Mouse (Mus musculus): ENCODE data around the gene Gm27021. TPM values are rescaled to one million over a fixed set of nuclear protein-coding genes. Genes with fewer than 3 reads are reported as not detected.

Gene Gm27021
- total and polyA plus RNA-seq, 3 experiments = 0.21 to 0.54 TPM; not detected in 1

DNA sequence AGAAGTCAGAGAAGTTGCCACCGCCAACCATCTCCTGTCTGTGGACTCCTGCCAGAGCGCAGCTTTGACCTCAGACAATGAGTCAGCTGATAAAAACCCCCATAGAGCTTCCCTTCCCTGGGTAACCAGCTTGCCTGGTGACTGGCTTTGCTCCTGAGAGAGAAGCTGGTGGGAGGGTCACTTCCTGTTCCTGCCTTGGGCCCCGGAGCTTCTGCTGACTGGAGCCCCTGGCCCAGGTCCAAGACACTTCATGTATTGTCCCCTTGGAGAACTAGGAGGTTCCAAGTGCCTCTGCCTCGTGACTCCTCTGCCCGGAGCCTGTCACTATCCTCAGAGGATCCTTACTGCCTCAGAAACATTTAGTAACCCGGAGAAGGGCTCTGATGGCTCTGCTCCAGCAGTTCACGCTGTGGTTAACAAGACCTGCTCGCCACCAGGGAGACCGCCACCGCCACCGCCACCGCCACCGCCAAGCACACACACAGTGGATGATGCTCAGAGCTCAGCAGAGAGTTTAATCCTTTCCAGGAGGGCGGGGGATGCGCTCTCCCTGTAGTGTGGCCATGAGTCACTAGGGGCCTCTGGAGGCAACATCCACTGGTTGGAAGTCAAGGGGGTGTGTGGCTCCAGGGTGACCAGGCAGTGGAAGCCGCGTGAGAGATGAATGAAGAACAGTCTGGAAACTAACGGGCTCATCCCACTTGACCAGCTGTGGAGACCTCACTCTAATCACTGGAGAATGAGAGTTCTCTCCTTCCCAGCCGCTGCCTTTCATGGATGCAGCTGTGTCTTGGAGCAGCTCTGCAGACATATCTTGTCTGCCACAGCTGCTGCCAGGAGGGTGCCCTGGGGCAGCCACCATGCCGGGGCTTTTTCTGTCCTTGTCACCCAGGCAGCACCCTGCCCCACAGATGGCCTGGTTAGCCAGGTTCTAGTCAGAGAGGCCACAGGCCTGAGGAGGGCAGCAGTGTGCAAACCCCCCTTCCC, 103.7 kb downstream of the Gm27021 start (continued):
- TF ChIP-seq KAT2A (conservative IDR thresholded peaks at IDR 0.05; ENCODE audit: low read depth, low read length) (no peak), CTCF (IDR thresholded peaks at IDR 0.05 in 2 of 3, conservative IDR thresholded peaks at IDR 0.05 in 1 of 3; ENCODE audit: control insufficient read depth in 1 of 3, insufficient read depth in 1 of 3, low read depth in 2 of 3, low read length in 3 of 3, poor library complexity in 1 of 3, severe bottlenecking in 1 of 3) (peak in 1 of 3 experiments; percentile 16; a peak in 1 of 6 replicates)

DNA sequence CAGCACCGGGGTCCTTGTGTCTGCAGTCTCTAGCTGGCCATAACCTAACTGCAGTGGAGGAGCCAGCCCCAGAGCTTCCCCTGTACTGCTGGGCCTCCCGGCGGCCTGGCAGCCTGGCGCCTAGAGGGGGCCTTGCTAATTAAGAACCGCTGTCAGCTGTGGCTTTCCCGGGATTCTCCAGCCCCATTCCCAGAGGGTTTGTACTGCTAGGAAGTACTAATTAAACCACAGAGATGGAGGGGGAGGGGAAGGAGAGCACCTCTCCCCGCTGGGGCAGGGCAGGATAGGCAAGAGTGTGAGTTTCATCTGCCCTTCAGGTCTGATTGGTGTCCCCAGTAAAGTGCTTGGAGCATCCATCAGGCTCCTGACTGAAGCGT, 104.5 kb downstream of the Gm27021 start:
- H3K79me2 ChIP-seq (ENCODE audit: control insufficient read depth, insufficient read depth, low read length, poor library complexity) = peaks cover 21% of the 10 kb centered on the region
- peaks cover 3 to 33% of the 10 kb centered on the region in 2 experiments; a peak in 3 of 4 replicates for H3K4me1 ChIP-seq (ENCODE audit: control insufficient read depth in 1 of 2, insufficient read depth in 2 of 2, low read length in 2 of 2)
- no peaks in the 10 kb centered on the region for H3K27me3 ChIP-seq (ENCODE audit: control insufficient read depth in 1 of 2, insufficient read depth in 2 of 2, low read length in 2 of 2)
- no peaks in the 10 kb centered on the region for H3K9me3 ChIP-seq (replicated peaks; ENCODE audit: insufficient read depth, low read length)
- H3K9ac ChIP-seq (ENCODE audit: control insufficient read depth, low read depth, low read length, poor library complexity, severe bottlenecking) = no peak overlapping the region
- no peak overlapping the region for H3K4me3 ChIP-seq (ENCODE audit: control insufficient read depth in 1 of 2, insufficient read depth in 1 of 2, low read depth in 2 of 2, low read length in 2 of 2)
- peaks cover 11 to 26% of the 10 kb centered on the region in 2 experiments; a peak in 3 of 4 replicates for H3K36me3 ChIP-seq (ENCODE audit: control insufficient read depth in 1 of 2, insufficient read depth in 2 of 2, low read length in 2 of 2)
- no peak for DNase-seq (ENCODE audit: low read depth, low spot score)
- TF ChIP-seq CHD2 (IDR thresholded peaks at IDR 0.05; ENCODE audit: low read length) (no peak), E2F4 (IDR thresholded peaks at IDR 0.05; ENCODE audit: borderline replicate concordance, low read depth, low read length) (no peak), MEF2A (IDR thresholded peaks at IDR 0.05; ENCODE audit: extremely low read depth, insufficient replicate concordance, low read depth, low read length, poor library complexity, severe bottlenecking) (no peak), POLR2A (IDR thresholded peaks at IDR 0.05; ENCODE audit: control insufficient read depth in 1 of 2, insufficient read depth in 1 of 2, low read depth in 1 of 2, low read length in 2 of 2, poor library complexity in 1 of 2) (no peak), MAZ (IDR thresholded peaks at IDR 0.05; ENCODE audit: low read depth, low read length) (no peak), GABPA (IDR thresholded peaks at IDR 0.05; ENCODE audit: low read depth, low read length) (no peak), BHLHE40 (IDR thresholded peaks at IDR 0.05; ENCODE audit: borderline replicate concordance, low read depth, low read length) (no peak), MXI1 (IDR thresholded peaks at IDR 0.05; ENCODE audit: low read depth, low read length) (no peak), MYB (IDR thresholded peaks at IDR 0.05; ENCODE audit: low read depth, low read length) (no peak), ZC3H11A (IDR thresholded peaks at IDR 0.05; ENCODE audit: low read depth, low read length) (no peak), TBP (IDR thresholded peaks at IDR 0.05; ENCODE audit: low read depth, low read length) (no peak), USF1 (IDR thresholded peaks at IDR 0.05; ENCODE audit: low read depth, low read length) (no peak), MAX (IDR thresholded peaks at IDR 0.05; ENCODE audit: low read length) (no peak), UBTF (IDR thresholded peaks at IDR 0.05; ENCODE audit: borderline replicate concordance, insufficient read depth, low read depth, low read length) (no peak), EP300 (IDR thresholded peaks at IDR 0.05; ENCODE audit: low read depth in 1 of 2, low read length in 2 of 2) (no peak), SMC3 (IDR thresholded peaks at IDR 0.05; ENCODE audit: low read depth, low read length) (no peak), RCOR1 (IDR thresholded peaks at IDR 0.05; ENCODE audit: low read depth, low read length) (no peak), GATA1 (IDR thresholded peaks at IDR 0.05; ENCODE audit: low read depth, low read length) (no peak), USF2 (IDR thresholded peaks at IDR 0.05; ENCODE audit: borderline replicate concordance in 1 of 2, insufficient read depth in 1 of 2, low read depth in 1 of 2, low read length in 2 of 2) (no peak)
- peak overlapping the region; percentile 18 for H3K27ac ChIP-seq (ENCODE audit: control insufficient read depth, low read depth, low read length)

Measured in MEL (cell line).